Mouse (Mus musculus) ES-Bruce4 (cell line): ENCODE measurements at regions not wholly inside any gene's neighbourhood (a gene's known extent, or its start where the extent isn't known, plus 50 kb on each side); places are given as distances from the start of the nearest gene placed in this dataset.

Experiments
- H3K27ac ChIP-seq: 2 replicates; pipeline ENCODE4 v1.5.1; 2012; ENCODE audit warnings: low read length, inconsistent platforms; ENCODE audit not compliant: insufficient read depth
- H3K27me3 ChIP-seq: 2 replicates; pipeline ENCODE4 v1.6.1; 2012; ENCODE audit warnings: mild to moderate bottlenecking, low read length, inconsistent platforms; ENCODE audit not compliant: control insufficient read depth, poor library complexity, insufficient read depth, severe bottlenecking
- H3K36me3 ChIP-seq: 2 replicates; pipeline ENCODE4 v1.6.1; 2012; ENCODE audit warnings: inconsistent platforms, mild to moderate bottlenecking, low read length, moderate library complexity; ENCODE audit not compliant: control insufficient read depth, poor library complexity, insufficient read depth, severe bottlenecking
- H3K4me1 ChIP-seq: one replicate; pipeline ENCODE4 v1.8.1; 2011; ENCODE audit warnings: low read length; ENCODE audit not compliant: control insufficient read depth, insufficient read depth
- H3K4me3 ChIP-seq: 2 replicates; pipeline ENCODE4 v1.5.1; 2011; ENCODE audit warnings: low read depth, mild to moderate bottlenecking, low read length
- H3K9ac ChIP-seq: 2 replicates; pipeline ENCODE4 v1.6.1; 2012; ENCODE audit warnings: low read depth, mild to moderate bottlenecking, inconsistent platforms; ENCODE audit not compliant: poor library complexity, severe bottlenecking
- H3K9me3 ChIP-seq: replicated peaks from 2 replicates; pipeline ENCODE4 v1.6.1; 2012; ENCODE audit warnings: mild to moderate bottlenecking, low read length, inconsistent platforms; ENCODE audit not compliant: control insufficient read depth, poor library complexity, insufficient read depth, severe bottlenecking
- CTCF ChIP-seq: IDR thresholded peaks from one replicate; pipeline ENCODE4 v1.8.1; 2011; ENCODE audit warnings: low read depth, low read length
- EP300 ChIP-seq: IDR thresholded peaks from 2 replicates; pipeline ENCODE4 v1.6.1; 2011; ENCODE audit warnings: low read depth, low read length; ENCODE audit not compliant: insufficient read depth
- POLR2A ChIP-seq: IDR thresholded peaks from one replicate; pipeline ENCODE4 v1.8.1; 2011; ENCODE audit warnings: low read length; ENCODE audit not compliant: insufficient read depth

- TF ChIP-seq POLR2A: no peak
- TF ChIP-seq EP300: peak; percentile 91
- TF ChIP-seq CTCF: no peak
- Histone ChIP-seq H3K4me3 (no peak overlapping the region), H3K4me1 (peaks cover 10% of the 10 kb centered on the region), H3K36me3 (no peaks in the 10 kb centered on the region), H3K27ac (no peak overlapping the region), H3K9me3 (no peaks in the 10 kb centered on the region), H3K9ac (no peak overlapping the region), H3K27me3 (no peaks in the 10 kb centered on the region)
These were observed 111.7 kb upstream of the Foxn2 start for GRCm38 (mm10) chr17:88328807-88329206.

- no peaks in the 10 kb centered on the region for H3K36me3 ChIP-seq
- TF ChIP-seq EP300: no peak
- TF ChIP-seq CTCF: no peak
- no peak for TF ChIP-seq POLR2A
- no peaks in the 10 kb centered on the region for H3K27me3 ChIP-seq
- H3K9me3 ChIP-seq: no peaks in the 10 kb centered on the region
- H3K9ac ChIP-seq: no peak overlapping the region
- H3K4me3 ChIP-seq: no peak overlapping the region
- H3K27ac ChIP-seq: no peak overlapping the region
- peaks cover 10% of the 10 kb centered on the region for H3K4me1 ChIP-seq
These were observed 110.8 kb upstream of the Foxn2 start for GRCm38 (mm10) chr17:88329715-88330114.

GRCm38 (mm10) chr17:88330129-88330528, 110.4 kb upstream of the Foxn2 start:
- Histone ChIP-seq H3K4me3 (no peak overlapping the region), H3K9me3 (no peaks in the 10 kb centered on the region), H3K27ac (no peak overlapping the region), H3K27me3 (no peaks in the 10 kb centered on the region), H3K4me1 (peaks cover 9% of the 10 kb centered on the region), H3K36me3 (no peaks in the 10 kb centered on the region), H3K9ac (no peak overlapping the region)
- no peak for TF ChIP-seq CTCF
- no peak for TF ChIP-seq POLR2A
- TF ChIP-seq EP300: no peak

DNA sequence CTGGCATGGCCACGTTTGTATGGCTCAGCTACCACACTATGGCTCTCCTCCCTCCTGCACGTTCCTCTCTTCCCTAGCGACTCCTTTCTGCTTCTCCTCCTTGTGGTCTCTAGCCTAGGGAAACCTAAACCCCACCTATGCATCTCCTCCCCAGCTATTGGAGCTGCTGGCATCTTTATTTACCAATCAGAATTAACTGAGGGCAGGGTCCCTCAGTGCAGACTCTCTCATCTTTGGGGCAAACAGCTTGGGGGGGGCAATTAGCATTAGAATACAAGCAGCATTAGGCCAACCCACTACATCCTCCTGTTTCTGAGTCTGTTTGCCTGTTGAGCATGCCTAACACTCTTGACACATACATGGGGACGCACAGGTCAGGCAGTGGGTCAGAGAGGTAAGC, 106.7 kb upstream of the Foxn2 start:
- Histone ChIP-seq H3K9ac (no peak overlapping the region), H3K4me3 (no peak overlapping the region), H3K4me1 (peaks cover 5% of the 10 kb centered on the region), H3K9me3 (no peaks in the 10 kb centered on the region), H3K27me3 (no peaks in the 10 kb centered on the region), H3K27ac (no peak overlapping the region), H3K36me3 (no peaks in the 10 kb centered on the region)
- no peak for TF ChIP-seq EP300
- TF ChIP-seq POLR2A: no peak
- TF ChIP-seq CTCF: no peak

DNA sequence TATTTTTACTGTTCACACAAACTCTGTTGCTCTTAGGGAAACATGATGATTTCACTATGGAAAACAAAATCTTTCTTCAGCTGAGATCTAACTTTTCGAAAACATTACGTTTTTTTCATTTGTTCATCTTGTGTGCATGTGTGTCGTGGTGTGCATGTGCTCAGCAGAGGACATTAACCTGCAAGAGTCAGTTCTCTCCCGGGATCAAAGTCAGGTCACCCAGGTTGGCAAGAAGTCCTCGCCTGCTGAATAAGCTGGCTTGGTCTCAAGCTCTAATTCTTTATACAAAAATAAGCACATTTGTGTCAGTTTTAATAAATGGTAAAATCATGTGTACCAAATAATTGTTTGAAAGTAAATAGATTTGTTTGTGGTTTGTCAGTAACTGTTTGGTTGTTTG, 105.2 kb upstream of the Foxn2 start:
- TF ChIP-seq EP300 (no peak), CTCF (no peak), POLR2A (no peak)
- Histone ChIP-seq H3K4me1 (no peaks in the 10 kb centered on the region), H3K4me3 (no peak overlapping the region), H3K9me3 (no peaks in the 10 kb centered on the region), H3K27me3 (no peaks in the 10 kb centered on the region), H3K27ac (no peak overlapping the region), H3K36me3 (no peaks in the 10 kb centered on the region), H3K9ac (no peak overlapping the region)

GRCm38 (mm10) chr17:88336140-88336769, 104.3 kb upstream of the Foxn2 start:
- TF ChIP-seq EP300 (no peak), CTCF (no peak), POLR2A (no peak)
- no peaks in the 10 kb centered on the region for H3K9me3 ChIP-seq

More at GRCm38 (mm10) chr17:88336140-88336769, 104.3 kb upstream of the Foxn2 start:
- Histone ChIP-seq H3K4me1 (no peaks in the 10 kb centered on the region), H3K27me3 (no peaks in the 10 kb centered on the region), H3K27ac (no peak overlapping the region), H3K9ac (no peak overlapping the region), H3K4me3 (no peak overlapping the region), H3K36me3 (no peaks in the 10 kb centered on the region)
